Mouse (Mus musculus) liver, postnatal 0 days (tissue): ENCODE measurements at regions not wholly inside any gene's neighbourhood (a gene's known extent, or its start where the extent isn't known, plus 50 kb on each side); places are given as distances from the start of the nearest gene placed in this dataset.

Source experiments
- ATAC-seq: fragments of 200-750 bp; cut with Nextera tagmentation; 2 replicates; pipeline ENCODE4 v1.8.0; 2017; ENCODE audit warnings: mild to moderate bottlenecking, moderate library complexity
- DNase-seq: peaks from one replicate; pipeline ENCODE4 v3.0.0-alpha.2; 2016
- H3K27ac ChIP-seq: fragments of 300-500 bp; sonication (generic); 2 replicates; pipeline ENCODE4 v1.5.1; 2014; ENCODE audit warnings: antibody characterized with exemption, moderate library complexity, mild to moderate bottlenecking, low read depth
- H3K27me3 ChIP-seq: fragments of 300-500 bp; sonication (generic); 2 replicates; pipeline ENCODE4 v1.6.1; 2014; ENCODE audit warnings: low read length, control low read depth, mixed read lengths; ENCODE audit not compliant: insufficient read depth
- H3K36me3 ChIP-seq: fragments of 300-500 bp; sonication (generic); replicated peaks from 2 replicates; pipeline ENCODE4 v1.6.1; 2014; ENCODE audit warnings: mild to moderate bottlenecking, control low read depth, low read length, moderate library complexity, mixed read lengths; ENCODE audit not compliant: insufficient read depth
- H3K4me1 ChIP-seq: fragments of 300-500 bp; sonication (generic); 2 replicates; pipeline ENCODE4 v1.6.1; 2014; ENCODE audit warnings: antibody characterized with exemption, mild to moderate bottlenecking, control low read depth; ENCODE audit not compliant: insufficient read depth
- H3K4me2 ChIP-seq: fragments of 300-500 bp; sonication (generic); 2 replicates; pipeline ENCODE4 v1.6.1; 2014; ENCODE audit warnings: low read depth, mild to moderate bottlenecking, low read length, moderate library complexity, mixed read lengths
- H3K4me3 ChIP-seq: fragments of 300-500 bp; sonication (generic); 2 replicates; pipeline ENCODE4 v1.5.1; 2014; ENCODE audit warnings: low read depth, low read length
- H3K9ac ChIP-seq: fragments of 300-500 bp; sonication (generic); replicated peaks from 2 replicates; pipeline ENCODE4 v1.6.1; 2014; ENCODE audit warnings: mild to moderate bottlenecking, moderate library complexity
- H3K9me3 ChIP-seq: fragments of 300-500 bp; sonication (generic); 2 replicates; pipeline ENCODE4 v1.6.1; 2016; ENCODE audit warnings: mild to moderate bottlenecking, control low read depth, low read length, mixed read lengths
- CTCF ChIP-seq: sonication (generic); IDR thresholded peaks from 2 replicates; pipeline ENCODE4 v1.5.1; 2016; ENCODE audit warnings: antibody characterized with exemption, low read depth
- EP300 ChIP-seq: IDR thresholded peaks from 2 replicates; pipeline ENCODE4 v1.6.1; 2016; ENCODE audit warnings: antibody characterized with exemption, low read depth, mild to moderate bottlenecking
- WGBS: fragments of 180-500 bp; shearing (Covaris S2); extraction: QIAGEN DNeasy Blood & Tissue Kit; methylation state at CpG from one replicate; pipeline ENCODE4 v1.1.7; 2014; ENCODE audit not compliant: insufficient replicate concordance; 5-methylcytosine and 5-hydroxymethylcytosine counted together

- H3K27me3 ChIP-seq: no peaks in the 10 kb centered on the region
- no peak overlapping the region for H3K27ac ChIP-seq
- no peak overlapping the region for H3K4me3 ChIP-seq
- no peak for TF ChIP-seq CTCF
- TF ChIP-seq EP300: no peak
- ATAC-seq: no peak
- H3K36me3 ChIP-seq: no peaks in the 10 kb centered on the region
- no peak overlapping the region for H3K9ac ChIP-seq
- H3K9me3 ChIP-seq: no peaks in the 10 kb centered on the region
- 74% methylated on average over 7 of the region's 7 CpGs for WGBS
- H3K4me1 ChIP-seq: no peaks in the 10 kb centered on the region
- DNase-seq: no peak
- H3K4me2 ChIP-seq: no peak overlapping the region
Observed at GRCm38 (mm10) chr13:78658285-78658684, 458.7 kb upstream of the Nr2f1 start.

- Histone ChIP-seq H3K4me1 (no peaks in the 10 kb centered on the region), H3K36me3 (no peaks in the 10 kb centered on the region), H3K9me3 (no peaks in the 10 kb centered on the region), H3K27ac (no peak overlapping the region), H3K27me3 (no peaks in the 10 kb centered on the region), H3K4me3 (no peak overlapping the region), H3K9ac (no peak overlapping the region), H3K4me2 (no peak overlapping the region)
- 66% methylated on average over 2 of the region's 2 CpGs for WGBS
- no peak for ATAC-seq
- DNase-seq: no peak
- TF ChIP-seq CTCF (no peak), EP300 (no peak)
Observed at GRCm38 (mm10) chr13:78656766-78657165, 457.2 kb upstream of the Nr2f1 start.

- no peaks in the 10 kb centered on the region for H3K4me1 ChIP-seq
- 82% methylated on average over 1 of the region's 1 CpGs for WGBS
- H3K36me3 ChIP-seq: no peaks in the 10 kb centered on the region
- TF ChIP-seq EP300 (no peak), CTCF (no peak)
- no peak overlapping the region for H3K27ac ChIP-seq
- H3K4me2 ChIP-seq: no peak overlapping the region
- no peak overlapping the region for H3K4me3 ChIP-seq
- H3K27me3 ChIP-seq: no peaks in the 10 kb centered on the region
- no peaks in the 10 kb centered on the region for H3K9me3 ChIP-seq
- ATAC-seq (no peak), DNase-seq (no peak)
- no peak overlapping the region for H3K9ac ChIP-seq
Observed at GRCm38 (mm10) chr13:78656196-78656595, 456.6 kb upstream of the Nr2f1 start.

GRCm38 (mm10) chr13:78650824-78651223 is 451.3 kb upstream of the Nr2f1 start:
- Histone ChIP-seq H3K4me1 (no peaks in the 10 kb centered on the region), H3K27ac (no peak overlapping the region), H3K9ac (no peak overlapping the region), H3K4me3 (no peak overlapping the region), H3K4me2 (no peak overlapping the region), H3K27me3 (no peaks in the 10 kb centered on the region), H3K36me3 (no peaks in the 10 kb centered on the region), H3K9me3 (no peaks in the 10 kb centered on the region)
- no peak for TF ChIP-seq EP300
- no peak for TF ChIP-seq CTCF
- DNase-seq (no peak), ATAC-seq (no peak)
- WGBS: 64% methylated on average over 1 of the region's 1 CpGs

- no peaks in the 10 kb centered on the region for H3K4me1 ChIP-seq
- no peaks in the 10 kb centered on the region for H3K9me3 ChIP-seq
- 36% methylated on average over 1 of the region's 1 CpGs for WGBS
- no peaks in the 10 kb centered on the region for H3K36me3 ChIP-seq
- H3K27me3 ChIP-seq: no peaks in the 10 kb centered on the region
- H3K4me2 ChIP-seq: no peak overlapping the region
- ATAC-seq (no peak), DNase-seq (no peak)
- no peak overlapping the region for H3K27ac ChIP-seq
- no peak for TF ChIP-seq CTCF
- no peak for TF ChIP-seq EP300
- no peak overlapping the region for H3K4me3 ChIP-seq
- H3K9ac ChIP-seq: no peak overlapping the region
Observed at GRCm38 (mm10) chr13:78644556-78644955, 445.0 kb upstream of the Nr2f1 start.

GRCm38 (mm10) chr13:78643023-78643422 is 443.5 kb upstream of the Nr2f1 start:
- H3K36me3 ChIP-seq: no peaks in the 10 kb centered on the region
- WGBS: 6% methylated on average over 3 of the region's 3 CpGs
- no peak for ATAC-seq

GRCm38 (mm10) chr13:78642443-78642729 is 442.8 kb upstream of the Nr2f1 start:
- no peak for DNase-seq
- Histone ChIP-seq H3K4me1 (no peaks in the 10 kb centered on the region), H3K4me2 (no peak overlapping the region), H3K27ac (no peak overlapping the region), H3K27me3 (no peaks in the 10 kb centered on the region), H3K4me3 (no peak overlapping the region), H3K36me3 (no peaks in the 10 kb centered on the region), H3K9me3 (no peaks in the 10 kb centered on the region), H3K9ac (no peak overlapping the region)
- WGBS: 73% methylated on average over 3 of the region's 3 CpGs
- ATAC-seq: no peak
- TF ChIP-seq EP300 (no peak), CTCF (no peak)

More at GRCm38 (mm10) chr13:78643023-78643422, 443.5 kb upstream of the Nr2f1 start:
- Histone ChIP-seq H3K4me1 (no peaks in the 10 kb centered on the region), H3K4me2 (no peak overlapping the region), H3K27me3 (no peaks in the 10 kb centered on the region), H3K9ac (no peak overlapping the region), H3K4me3 (no peak overlapping the region), H3K27ac (no peak overlapping the region), H3K9me3 (no peaks in the 10 kb centered on the region)
- no peak for DNase-seq
- TF ChIP-seq CTCF (no peak), EP300 (no peak)
